Mouse (Mus musculus) lung, adult 18-20 months (tissue): ENCODE results near the gene Gm11634.
"Not testable (repeated sequence)": the region's sequence is repeated elsewhere in the genome, so short reads cannot be mapped to it uniquely, and the experiment has no call there.

ENCODE experiments used
- DNase-seq, 2 experiments: peaks; one replicate each; pipeline ENCODE4 v3.0.0; 2022; ENCODE audit warnings: mixed read lengths in 2 of 2

Gene Gm11634

GRCm38 (mm10) chr11:101616104-101616503, 17.0 kb upstream of the Gm11634 start:
- DNase-seq: no peak

- DNase-seq: no peak
These were observed 16.3 kb upstream of the Gm11634 start for GRCm38 (mm10) chr11:101615380-101615779.

DNA sequence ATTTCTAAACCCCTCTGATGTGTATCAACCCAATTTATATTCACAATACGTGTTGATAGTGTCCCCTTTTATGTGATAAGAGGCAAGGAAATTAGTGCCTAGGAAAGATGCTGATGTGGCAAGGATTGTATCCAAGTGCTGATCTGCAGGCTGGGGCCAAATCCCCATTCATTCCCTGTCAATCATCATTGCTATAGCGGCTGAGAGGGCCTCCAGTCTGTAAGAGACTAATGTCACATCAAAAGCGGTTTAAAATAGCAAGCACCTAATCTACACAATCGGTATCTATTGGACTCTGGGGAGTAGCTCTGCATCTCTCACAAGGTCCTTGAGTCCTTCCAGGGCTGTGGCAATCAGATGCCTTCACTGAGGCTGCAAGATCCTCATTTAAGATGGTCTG, 15.1 kb upstream of the Gm11634 start:
- DNase-seq: no peak

DNA sequence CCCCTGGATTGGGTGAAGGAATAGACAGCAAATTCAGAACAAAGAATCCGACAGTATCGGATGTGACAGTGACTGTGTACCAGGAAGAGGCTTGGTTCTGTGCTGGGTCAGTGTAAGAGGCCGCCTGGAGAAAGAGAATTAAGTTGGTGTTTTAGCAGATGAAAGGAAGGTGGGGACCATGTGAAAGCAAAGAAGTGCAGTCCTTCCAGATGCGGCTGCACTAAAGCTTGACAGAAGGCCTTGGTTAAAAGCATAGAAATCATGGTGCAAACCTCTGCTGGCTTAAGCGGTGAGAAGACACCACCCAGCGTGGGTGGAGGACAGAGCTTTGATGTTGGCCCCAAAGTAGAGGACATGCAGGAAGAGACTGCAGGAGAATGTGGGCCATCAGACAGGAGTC, 14.5 kb upstream of the Gm11634 start:
- no peak for DNase-seq

DNA sequence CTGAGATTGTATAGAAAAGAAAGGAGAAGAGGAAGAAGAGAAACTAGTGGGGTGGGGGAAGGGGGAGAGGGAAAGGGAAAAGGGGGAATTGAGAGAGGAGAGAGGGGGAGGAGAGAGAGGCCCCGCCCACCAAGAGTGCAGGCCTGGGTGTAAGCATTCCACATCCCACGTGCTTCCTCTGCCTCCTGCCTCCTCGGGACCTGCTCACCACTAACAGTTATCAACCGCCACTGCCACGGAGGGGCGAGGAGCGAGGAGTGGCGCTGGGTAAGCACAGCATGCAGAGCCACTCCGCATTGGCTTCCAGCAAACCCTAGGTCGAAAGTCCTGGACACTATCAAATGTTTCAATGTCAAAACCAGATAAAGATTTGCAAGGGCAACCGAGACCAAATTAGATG, 11.4 kb upstream of the Gm11634 start:
- no peak for DNase-seq

GRCm38 (mm10) chr11:101607134-101607533, 8.1 kb upstream of the Gm11634 start:
- DNase-seq: not testable (repeated sequence)

DNA sequence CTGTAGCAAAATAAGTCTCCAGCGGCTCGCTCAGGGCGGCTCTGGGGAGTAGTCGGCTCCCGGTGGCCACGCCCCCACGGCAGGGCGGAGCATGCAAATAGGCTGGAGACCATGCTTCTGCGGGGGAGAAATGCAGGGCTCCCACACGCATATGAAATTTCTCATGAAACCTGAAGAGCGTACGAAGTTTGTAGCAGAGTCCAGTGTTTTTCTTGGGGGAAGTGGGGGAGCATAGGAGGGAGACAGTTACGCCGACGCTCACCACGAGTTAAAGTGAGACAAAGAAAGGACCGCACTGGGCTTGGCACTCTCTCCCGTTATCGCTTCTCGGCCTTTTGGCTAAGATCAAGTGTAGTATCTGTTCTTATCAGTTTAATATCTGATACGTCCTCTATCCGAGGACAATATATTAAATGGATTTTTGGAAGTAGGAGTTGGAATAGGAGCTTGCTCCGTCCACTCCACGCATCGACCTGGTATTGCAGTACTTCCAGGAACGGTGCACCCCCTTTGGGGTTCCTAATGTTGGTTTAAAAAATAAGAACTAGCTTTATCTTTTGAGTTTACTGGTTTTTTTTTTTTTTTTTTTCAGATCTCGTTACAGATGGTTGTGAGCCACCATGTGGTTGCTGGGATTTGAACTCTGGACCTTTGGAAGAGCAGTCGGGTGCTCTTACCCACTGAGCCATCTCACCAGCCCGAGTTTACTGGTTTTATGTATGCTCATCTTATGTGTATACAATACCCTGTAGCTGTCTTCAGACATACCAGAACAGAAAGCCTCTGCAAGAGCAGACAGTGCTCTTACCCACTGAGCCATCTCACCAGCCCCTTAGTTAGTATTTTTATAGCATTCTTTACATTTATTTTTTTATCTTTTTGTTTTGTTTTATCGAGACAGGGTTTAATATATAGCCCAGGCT, 5.7 kb upstream of the Gm11634 start:
- peak; percentile 79 to 83 for DNase-seq

DNA sequence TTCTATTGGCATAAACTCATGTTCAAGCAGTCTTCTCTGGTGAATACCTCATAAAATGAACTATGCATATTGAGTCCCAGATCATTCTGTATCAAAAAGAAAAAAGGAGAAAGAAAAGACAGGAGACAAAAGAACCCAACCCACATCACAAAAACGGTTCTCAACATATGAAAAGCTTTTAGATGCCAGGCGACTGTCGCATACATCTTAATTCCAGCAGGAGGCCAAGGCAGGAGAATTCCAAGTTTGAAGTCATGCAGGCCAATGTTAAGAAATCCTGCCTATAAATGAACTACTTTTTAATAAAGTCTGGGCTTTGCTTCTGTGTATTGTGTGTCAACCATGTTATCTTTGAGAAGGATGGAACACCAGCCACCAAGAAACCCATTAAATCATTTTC, 5.1 kb upstream of the Gm11634 start:
- DNase-seq: no peak

DNA sequence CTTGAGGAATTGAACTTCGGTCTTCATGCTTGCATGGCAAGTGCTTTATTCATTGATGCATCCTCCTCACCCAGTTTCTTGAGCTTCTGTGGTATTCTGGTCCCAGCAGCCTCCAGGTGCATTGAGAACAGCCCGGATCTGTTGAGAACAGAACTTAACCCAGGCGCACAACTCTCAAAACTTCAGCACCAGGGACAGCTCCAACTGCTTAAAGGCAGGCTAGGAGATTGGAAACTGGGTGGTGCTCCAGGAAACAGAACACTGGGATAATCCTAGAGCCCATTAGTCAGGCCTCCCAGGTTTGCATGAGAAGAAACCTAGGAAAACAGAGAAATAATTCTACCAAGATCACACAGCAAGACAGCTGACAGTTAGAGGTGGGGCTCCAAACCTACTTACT, 3.4 kb upstream of the Gm11634 start:
- DNase-seq: peak; percentile 21 to 59

DNA sequence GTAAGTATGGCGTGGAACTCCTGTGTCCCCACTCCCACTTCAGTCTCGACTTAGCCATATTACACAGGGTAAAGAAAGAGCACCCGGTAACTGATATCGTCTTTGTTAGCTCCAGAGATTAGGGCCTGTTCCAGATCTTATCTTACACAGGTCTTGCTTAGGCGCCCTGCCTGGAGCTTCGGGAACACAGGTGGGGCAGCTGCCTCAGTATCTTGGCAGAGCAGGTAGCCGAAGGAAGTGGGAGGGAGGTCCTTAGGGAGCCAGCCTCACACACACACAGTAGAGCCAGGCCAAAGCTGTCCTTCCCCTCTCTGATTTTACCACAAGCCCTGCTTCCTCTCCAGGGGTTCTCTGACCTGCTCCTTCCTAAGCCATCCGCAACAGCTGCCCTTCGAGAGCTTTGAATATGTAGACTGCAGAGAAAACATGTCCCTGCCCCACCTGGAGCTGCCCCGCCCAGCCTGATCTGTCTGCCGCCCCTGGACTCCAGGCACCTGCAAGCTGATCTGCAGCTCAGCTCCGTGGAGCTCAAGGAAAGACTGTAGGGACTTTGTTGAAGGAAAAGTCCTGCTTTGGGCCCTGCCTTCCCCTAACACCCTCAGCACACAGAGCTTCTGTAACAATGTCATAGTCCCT, 8.9 kb downstream of the Gm11634 start:
- DNase-seq: no peak

DNA sequence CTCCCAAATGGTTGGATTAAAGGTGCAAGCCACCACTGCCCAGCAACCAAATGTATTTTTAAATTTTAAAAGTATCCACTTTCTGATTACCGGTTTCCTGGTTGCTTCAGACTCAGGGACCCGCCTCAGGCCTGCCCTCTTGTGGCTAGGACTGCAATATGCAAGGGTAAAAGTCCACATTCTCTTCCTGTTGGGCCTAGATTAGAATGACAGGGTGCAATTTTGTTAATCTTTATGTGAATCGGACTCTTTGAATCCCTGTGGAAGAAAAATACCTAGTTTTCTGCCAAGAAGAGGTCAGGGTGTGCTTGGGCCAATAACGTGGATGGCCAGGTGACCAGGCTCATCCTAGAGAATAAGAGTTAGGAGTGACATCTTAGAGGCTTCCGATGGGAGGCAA, 9.6 kb downstream of the Gm11634 start:
- DNase-seq: peak; percentile 49 to 51

DNA sequence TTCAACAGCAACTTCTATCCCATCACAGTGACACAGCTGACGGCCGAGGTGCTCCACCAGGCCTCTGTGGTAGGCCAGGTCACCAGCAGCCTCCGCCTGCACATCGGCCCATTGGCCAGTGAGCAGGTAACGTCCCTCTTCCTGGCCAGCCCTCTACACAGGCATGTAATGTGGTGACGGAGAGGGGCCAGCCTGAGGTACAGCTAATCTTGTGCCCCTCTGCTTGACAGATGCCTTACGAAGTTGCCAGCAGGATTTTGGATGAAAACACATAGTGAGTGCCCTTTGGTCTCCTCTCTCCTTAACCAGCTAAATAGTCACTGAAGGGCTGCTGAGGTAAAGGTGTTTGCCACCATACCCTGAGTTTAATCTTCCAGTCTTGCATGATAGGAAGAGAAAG, 10.2 kb downstream of the Gm11634 start:
- DNase-seq: no peak

- peak; percentile 36 to 52 for DNase-seq
These were observed 11.4 kb downstream of the Gm11634 start for GRCm38 (mm10) chr11:101587676-101588075.

GRCm38 (mm10) chr11:101585805-101586204, 13.3 kb downstream of the Gm11634 start:
- no peak for DNase-seq

DNA sequence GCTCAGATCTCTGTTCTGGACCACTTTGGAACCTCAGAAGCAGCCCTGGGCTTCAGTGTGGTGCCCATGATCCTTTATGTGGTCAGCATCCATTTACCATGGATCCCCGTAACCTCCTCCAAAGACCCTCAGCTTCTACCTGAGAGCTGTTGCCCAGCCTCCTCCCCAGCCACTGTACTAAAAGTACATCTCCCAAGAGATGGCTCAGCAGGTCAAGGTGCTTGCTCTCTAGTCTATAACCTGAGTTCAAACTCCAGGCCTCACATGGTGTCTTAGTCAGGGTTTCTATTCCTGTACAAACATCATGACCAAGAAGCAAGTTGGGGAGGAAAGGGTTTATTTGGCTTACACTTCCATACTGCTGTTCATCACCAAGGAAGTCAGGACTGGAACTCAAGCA, 14.0 kb downstream of the Gm11634 start:
- DNase-seq: not testable (repeated sequence)

DNA sequence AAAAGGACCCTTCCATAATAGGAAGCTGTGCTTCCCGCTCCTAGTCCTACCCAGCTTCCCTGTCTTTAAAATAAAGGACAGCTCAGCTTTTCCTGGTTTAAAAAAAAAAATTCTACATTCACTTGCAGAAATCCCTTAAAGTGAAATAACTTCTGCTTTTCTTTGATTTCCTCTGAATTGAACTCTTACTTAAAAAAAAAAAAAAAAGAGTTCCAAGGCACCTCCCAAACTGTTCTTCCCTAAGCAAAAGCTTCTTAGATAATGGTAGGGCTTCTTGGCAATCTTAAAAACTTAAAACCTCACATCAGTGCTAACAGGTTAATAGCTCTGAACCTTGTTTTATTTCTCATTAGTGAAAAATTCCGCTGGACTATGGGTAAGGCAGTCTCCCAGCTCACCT, 15.9 kb downstream of the Gm11634 start:
- no peak for DNase-seq

DNA sequence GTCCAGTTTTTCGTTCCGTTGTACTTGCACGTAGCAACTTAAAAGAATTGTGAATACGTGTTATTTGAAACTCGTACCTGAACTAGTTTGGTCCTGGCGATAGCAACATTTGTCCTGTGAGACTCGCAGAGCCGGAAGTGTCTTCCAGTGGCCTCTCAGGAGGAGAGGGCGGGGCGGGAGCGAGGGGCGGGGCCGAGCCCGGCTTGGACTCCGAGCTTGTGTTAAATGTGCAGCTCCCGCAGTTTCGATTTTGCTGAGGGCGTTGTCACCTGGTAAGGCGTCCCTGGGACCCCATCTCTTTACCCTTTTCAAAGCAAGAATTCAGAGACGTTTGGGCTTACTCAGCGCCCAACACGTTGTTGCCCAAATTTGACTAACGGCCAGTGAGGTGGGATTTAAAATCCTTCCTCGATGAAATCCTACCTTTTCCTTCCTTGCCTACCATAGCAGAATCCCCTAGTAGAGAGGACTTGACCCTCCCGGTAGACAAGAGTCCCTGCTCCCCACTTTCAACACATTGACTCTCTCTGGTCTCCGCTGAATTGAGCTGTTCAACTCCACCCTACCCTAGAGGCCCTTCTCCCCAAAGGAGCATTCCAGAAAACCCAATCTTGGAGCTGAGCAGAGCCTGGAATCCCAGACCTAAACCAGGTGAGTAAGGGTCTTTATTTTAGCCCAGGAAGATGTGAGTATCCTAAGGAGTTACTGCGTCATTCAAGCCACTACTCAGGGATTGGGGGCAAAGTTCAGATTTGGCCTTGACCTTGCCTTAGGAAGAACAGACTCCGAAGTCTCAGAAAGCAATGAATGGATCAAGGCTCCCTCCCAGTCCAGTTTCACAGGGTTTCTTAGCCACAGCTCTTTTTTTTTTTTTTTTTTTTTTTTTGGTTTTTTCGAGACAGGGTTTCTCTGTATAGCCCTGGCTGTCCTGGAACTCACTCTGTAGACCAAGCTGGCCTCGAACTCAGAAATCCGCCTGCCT, 16.7 kb downstream of the Gm11634 start, which contains the start of gene Tmem106a:
TSS of gene Tmem106a (plus strand) at position 189 of the 982 bp plus-strand sequence.
- peak; percentile 77 to 84 for DNase-seq

GRCm38 (mm10) chr11:101581081-101581764, 17.8 kb downstream of the Gm11634 start:
- DNase-seq: no peak

DNA sequence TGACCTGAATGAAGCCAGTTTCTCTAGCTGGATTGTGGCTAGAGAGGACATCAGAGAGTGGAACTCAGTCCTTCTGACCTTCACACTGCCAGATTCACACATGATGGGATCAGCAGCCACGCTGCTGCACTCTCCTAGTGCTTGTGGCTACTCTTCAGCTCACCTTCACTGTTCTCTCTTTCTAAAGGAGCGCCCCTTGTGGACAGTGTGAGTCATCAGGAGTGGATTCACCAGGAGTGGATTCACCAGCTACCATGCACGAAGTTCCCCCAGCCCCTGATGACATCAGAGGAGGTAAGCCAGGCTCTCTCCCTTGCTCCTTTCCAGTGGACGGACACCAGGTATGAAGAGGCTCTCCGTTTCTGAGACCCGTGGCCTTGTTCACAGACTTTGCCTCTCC, 22.9 kb downstream of the Gm11634 start:
- DNase-seq: no peak

DNA sequence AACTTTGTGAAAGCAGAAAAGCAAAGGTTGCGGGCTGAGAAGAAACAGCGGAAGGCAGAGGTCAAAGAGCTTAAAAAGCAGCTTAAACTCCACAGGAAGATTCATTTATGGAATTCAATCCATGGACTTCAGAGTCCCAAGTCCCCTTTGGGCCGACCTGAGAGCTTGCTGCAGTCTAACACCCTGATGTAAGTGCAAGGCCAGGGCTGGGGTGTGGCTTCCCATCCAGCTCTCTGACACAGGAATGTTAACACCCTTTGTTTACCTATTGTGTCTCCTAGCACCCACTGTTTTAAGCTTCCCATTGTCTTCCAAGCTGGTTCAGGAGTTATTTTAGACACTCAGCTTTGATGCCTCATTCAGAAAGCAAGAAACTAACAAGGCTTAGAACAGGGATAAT, 30.6 kb downstream of the Gm11634 start:
- no peak for DNase-seq

DNA sequence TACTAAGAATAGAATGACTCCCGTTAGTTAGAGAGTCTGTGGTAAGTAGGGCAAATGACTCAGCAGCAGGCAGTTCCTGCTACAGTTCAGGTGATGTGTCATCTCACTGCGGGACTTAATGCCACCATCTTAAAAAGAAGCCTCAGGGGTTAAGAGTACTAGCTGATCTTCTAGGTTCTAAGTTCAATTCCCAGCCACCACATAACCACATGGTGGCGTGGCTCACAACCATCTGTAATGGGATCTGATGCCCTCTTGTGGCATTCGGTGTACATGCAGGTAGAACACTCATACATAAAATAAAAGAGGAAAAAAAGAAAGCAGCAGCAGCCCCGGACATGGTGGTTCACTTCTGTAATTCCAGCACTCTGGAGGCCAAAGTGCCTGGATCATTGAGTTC, 36.7 kb downstream of the Gm11634 start:
- peak; percentile 33 to 55 for DNase-seq

DNA sequence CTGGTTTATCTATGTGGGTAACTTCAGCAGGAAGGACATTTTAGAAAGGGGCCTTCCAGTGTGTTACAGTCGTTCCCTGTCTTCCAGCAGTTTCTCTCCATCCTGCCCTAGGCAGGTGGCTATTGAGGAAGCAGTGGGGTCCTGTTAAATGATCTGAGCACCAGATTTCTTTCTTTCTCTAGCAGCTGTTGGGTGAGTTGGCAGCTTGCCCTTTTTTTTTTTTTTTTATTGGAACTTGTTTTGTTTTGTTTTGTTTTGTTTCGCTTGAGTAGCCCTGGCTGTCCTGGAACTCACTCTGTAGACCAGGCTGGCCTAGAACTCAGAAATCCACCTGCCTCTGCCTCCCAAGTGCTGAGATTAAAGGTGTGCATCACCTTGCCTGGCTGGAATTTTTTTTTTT, 42.1 kb downstream of the Gm11634 start:
- DNase-seq: no peak
